17 mouse cellular contexts compared by ENCODE assay signal in genomic region chr1:193141118-193141517, GRCm38 (mm10). TPM values are rescaled to one million over a fixed set of nuclear protein-coding genes. Genes with fewer than 3 reads are reported as not detected.
DNase-seq lines count a peak whose midpoint lies in the region; ATAC-seq and TF ChIP-seq lines count a peak whose summit lies in the region.
"Had no signal": no experiment of that assay in that cellular context is flagged by ENCODE, and none has a peak within 500 bp of the region (broad histone marks: within the 10 kb centered on the region; RNA-seq: fewer than 3 reads in every experiment).

No protein-coding gene starts in this region.

- 69% methylated on average over 7 of the region's 7 CpGs for WGBS in embryonic facial prominence, embryonic 10.5 days
- 54% methylated on average over 7 of the region's 7 CpGs for WGBS in embryonic facial prominence, embryonic 12.5 days
- WGBS in limb, embryonic 12.5 days, result 55% methylated on average over 7 of the region's 7 CpGs
- 57% methylated on average over 7 of the region's 7 CpGs for WGBS in stomach, postnatal 0 days

- peaks cover 26% of the 10 kb centered on the region for H3K4me1 ChIP-seq in embryonic facial prominence, embryonic 10.5 days
- H3K4me1 ChIP-seq in embryonic facial prominence, embryonic 12.5 days, result no peaks in the 10 kb centered on the region
- peaks cover 15% of the 10 kb centered on the region for H3K4me1 ChIP-seq in limb, embryonic 12.5 days (replicated peaks)
- no peaks in the 10 kb centered on the region for H3K4me1 ChIP-seq in stomach, postnatal 0 days (replicated peaks; ENCODE audit: control insufficient read depth, insufficient read depth)
- H3K4me1 ChIP-seq: heart, embryonic 13.5 days had no signal

- H3K9me3 ChIP-seq in embryonic facial prominence, embryonic 10.5 days, result no peaks in the 10 kb centered on the region
- no peaks in the 10 kb centered on the region for H3K9me3 ChIP-seq in embryonic facial prominence, embryonic 12.5 days
- H3K9me3 ChIP-seq in limb, embryonic 12.5 days, result no peaks in the 10 kb centered on the region
- no peaks in the 10 kb centered on the region for H3K9me3 ChIP-seq in stomach, postnatal 0 days (ENCODE audit: control insufficient read depth, low read length)
- H3K9me3 ChIP-seq: heart, embryonic 13.5 days had no signal

- DNase-seq in embryonic facial prominence, embryonic 10.5 days (ENCODE audit: low spot score), result peak; percentile 56
- no peak for DNase-seq in stomach, postnatal 0 days (ENCODE audit: low spot score)
- DNase-seq in lung, adult 18-20 months, result no peak
- no peak for DNase-seq in spleen, postnatal 36 days (ENCODE audit: low spot score in 2 of 2)
- no peak for DNase-seq in left cerebral cortex, adult 9 months (ENCODE audit: low spot score in 2 of 2)
- DNase-seq: cerebellum, postnatal 25 days; heart, postnatal 4 days; kidney, adult 8-10 months; kidney, postnatal 4 days; midbrain, embryonic 14.5 days; thymus, postnatal 4 days had no signal

- no peaks in the 10 kb centered on the region for H3K36me3 ChIP-seq in embryonic facial prominence, embryonic 10.5 days (replicated peaks)
- no peaks in the 10 kb centered on the region for H3K36me3 ChIP-seq in embryonic facial prominence, embryonic 12.5 days
- H3K36me3 ChIP-seq in limb, embryonic 12.5 days, result no peaks in the 10 kb centered on the region
- H3K36me3 ChIP-seq in stomach, postnatal 0 days (ENCODE audit: control insufficient read depth, insufficient read depth, low read length), result no peaks in the 10 kb centered on the region
- H3K36me3 ChIP-seq: heart, embryonic 13.5 days had no signal

- no peak for TF ChIP-seq CTCF in stomach, postnatal 0 days (IDR thresholded peaks at IDR 0.05; ENCODE audit: low read depth)

- H3K9ac ChIP-seq in embryonic facial prominence, embryonic 12.5 days, result no peak overlapping the region
- H3K9ac ChIP-seq in limb, embryonic 12.5 days (replicated peaks), result no peak overlapping the region
- H3K9ac ChIP-seq in stomach, postnatal 0 days (ENCODE audit: low read length), result no peak overlapping the region
- H3K9ac ChIP-seq: heart, embryonic 13.5 days; liver, embryonic 14.5 days had no signal

- H3K4me2 ChIP-seq in embryonic facial prominence, embryonic 12.5 days (replicated peaks), result no peak overlapping the region
- H3K4me2 ChIP-seq in limb, embryonic 12.5 days, result no peak overlapping the region
- H3K4me2 ChIP-seq in stomach, postnatal 0 days (replicated peaks; ENCODE audit: low read depth), result no peak overlapping the region
- H3K4me2 ChIP-seq: heart, embryonic 13.5 days had no signal

- H3K4me3 ChIP-seq in embryonic facial prominence, embryonic 10.5 days, result no peak overlapping the region
- H3K4me3 ChIP-seq in embryonic facial prominence, embryonic 12.5 days, result no peak overlapping the region
- no peak overlapping the region for H3K4me3 ChIP-seq in limb, embryonic 12.5 days (replicated peaks)
- no peak overlapping the region for H3K4me3 ChIP-seq in stomach, postnatal 0 days (ENCODE audit: low read depth, low read length)
- H3K4me3 ChIP-seq: heart, embryonic 13.5 days had no signal

- TF ChIP-seq EP300 in stomach, postnatal 0 days (optimal IDR thresholded peaks at IDR 0.05), result peak; percentile 55

- ATAC-seq in embryonic facial prominence, embryonic 12.5 days (ENCODE audit: insufficient number of reproducible peaks, insufficient read depth, low FRiP score, low TSS enrichment), result no peak
- ATAC-seq in limb, embryonic 12.5 days (ENCODE audit: insufficient number of reproducible peaks, insufficient read depth, low FRiP score, low TSS enrichment, low read depth), result no peak
- no peak for ATAC-seq in stomach, postnatal 0 days (ENCODE audit: low FRiP score, low TSS enrichment)
- ATAC-seq: forebrain, embryonic 16.5 days; lung, postnatal 0 days had no signal

- H3K27ac ChIP-seq in embryonic facial prominence, embryonic 10.5 days (replicated peaks), result peak overlapping the region; percentile 52
- H3K27ac ChIP-seq in embryonic facial prominence, embryonic 12.5 days, result peak overlapping the region; percentile 64
- peak overlapping the region; percentile 46 for H3K27ac ChIP-seq in limb, embryonic 12.5 days
- peak overlapping the region; percentile 86 for H3K27ac ChIP-seq in stomach, postnatal 0 days (replicated peaks)
- H3K27ac ChIP-seq: heart, embryonic 13.5 days; liver, embryonic 14.5 days had no signal

- H3K27me3 ChIP-seq in embryonic facial prominence, embryonic 10.5 days (replicated peaks; ENCODE audit: low read depth, poor library complexity, severe bottlenecking), result peaks cover 12% of the 10 kb centered on the region; the same call in 1 of the 2 replicates
- H3K27me3 ChIP-seq in embryonic facial prominence, embryonic 12.5 days, result no peaks in the 10 kb centered on the region
- no peaks in the 10 kb centered on the region; the same call in 1 of the 2 replicates for H3K27me3 ChIP-seq in limb, embryonic 12.5 days
- no peaks in the 10 kb centered on the region for H3K27me3 ChIP-seq in stomach, postnatal 0 days (ENCODE audit: control insufficient read depth, insufficient read depth, low read length)

RNA-seq across cellular contexts. Expression of gene Diexf, which starts 11.0 kb away (rescaled TPM):
- 10.2 and 10.6 TPM in 2 replicates for polyA plus RNA-seq in embryonic facial prominence, embryonic 10.5 days (2016; fragmentation: Nextera tagmentation; extraction: Ambion mirVana)
- 9.0 and 10.4 TPM in 2 replicates for polyA plus RNA-seq in embryonic facial prominence, embryonic 12.5 days (2016; fragmentation: Nextera tagmentation; extraction: Ambion mirVana)
- 12.0 TPM in 2 replicates for polyA plus RNA-seq in limb, embryonic 12.5 days (2016; fragmentation: Nextera tagmentation; extraction: Ambion mirVana)
- 2.1 and 2.4 TPM in 2 replicates for polyA plus RNA-seq in stomach, postnatal 0 days (2015; fragmentation: Nextera tagmentation; extraction: Ambion mirVana)

RNA-seq across cellular contexts. Expression of gene Irf6, which starts 11.8 kb away (rescaled TPM):
- polyA plus RNA-seq in embryonic facial prominence, embryonic 10.5 days (2016; fragmentation: Nextera tagmentation; extraction: Ambion mirVana), result 9.0 and 11.1 TPM in 2 replicates
- polyA plus RNA-seq in embryonic facial prominence, embryonic 12.5 days (2016; fragmentation: Nextera tagmentation; extraction: Ambion mirVana), result 17.3 and 18.3 TPM in 2 replicates
- 8.7 and 10.9 TPM in 2 replicates for polyA plus RNA-seq in limb, embryonic 12.5 days (2016; fragmentation: Nextera tagmentation; extraction: Ambion mirVana)
- 40.7 and 45.0 TPM in 2 replicates for polyA plus RNA-seq in stomach, postnatal 0 days (2015; fragmentation: Nextera tagmentation; extraction: Ambion mirVana)

RNA-seq across cellular contexts. Expression of gene A130010J15Rik, which starts 26.7 kb away (rescaled TPM):
- polyA plus RNA-seq in embryonic facial prominence, embryonic 10.5 days (2016; fragmentation: Nextera tagmentation; extraction: Ambion mirVana), result 16.4 and 18.0 TPM in 2 replicates
- 16.3 and 18.1 TPM in 2 replicates for polyA plus RNA-seq in embryonic facial prominence, embryonic 12.5 days (2016; fragmentation: Nextera tagmentation; extraction: Ambion mirVana)
- polyA plus RNA-seq in limb, embryonic 12.5 days (2016; fragmentation: Nextera tagmentation; extraction: Ambion mirVana), result 14.9 and 16.3 TPM in 2 replicates
- polyA plus RNA-seq in stomach, postnatal 0 days (2015; fragmentation: Nextera tagmentation; extraction: Ambion mirVana), result 11.4 and 11.7 TPM in 2 replicates
